Mouse (Mus musculus) hindbrain, embryonic 12.5 days (tissue): ENCODE data around the gene Pde4d. TPM values are rescaled to one million over a fixed set of nuclear protein-coding genes. Genes with fewer than 3 reads are reported as not detected.

Experiments used
- ATAC-seq: fragments of 200-750 bp; cut with Nextera tagmentation; 2 replicates; pipeline ENCODE4 v1.8.0; 2017; ENCODE audit warnings: moderate TSS enrichment; ENCODE audit not compliant: low FRiP score
- H3K27ac ChIP-seq: fragments of 300-500 bp; sonication (generic); 2 replicates; pipeline ENCODE4 v1.5.1; 2016; ENCODE audit warnings: mild to moderate bottlenecking
- H3K27me3 ChIP-seq: fragments of 300-500 bp; sonication (generic); 2 replicates; pipeline ENCODE4 v1.6.1; 2016; ENCODE audit warnings: mild to moderate bottlenecking
- H3K36me3 ChIP-seq: fragments of 300-500 bp; sonication (generic); 2 replicates; pipeline ENCODE4 v1.6.1; 2016; ENCODE audit warnings: mild to moderate bottlenecking
- H3K4me1 ChIP-seq: fragments of 300-500 bp; sonication (generic); 2 replicates; pipeline ENCODE4 v1.6.1; 2016
- H3K4me2 ChIP-seq: fragments of 300-500 bp; sonication (generic); replicated peaks from 2 replicates; pipeline ENCODE4 v1.6.1; 2016; ENCODE audit warnings: mild to moderate bottlenecking
- H3K4me3 ChIP-seq: fragments of 300-500 bp; sonication (generic); 2 replicates; pipeline ENCODE4 v1.5.1; 2016; ENCODE audit warnings: mild to moderate bottlenecking
- H3K9ac ChIP-seq: fragments of 300-500 bp; sonication (generic); 2 replicates; pipeline ENCODE4 v1.6.1; 2016; ENCODE audit warnings: mild to moderate bottlenecking, moderate library complexity
- H3K9me3 ChIP-seq: fragments of 300-500 bp; sonication (generic); replicated peaks from 2 replicates; pipeline ENCODE4 v1.6.1; 2016; ENCODE audit warnings: mild to moderate bottlenecking
- WGBS: fragments of 180-500 bp; shearing (Covaris S2); methylation state at CpG from one replicate; pipeline ENCODE4 v1.1.7; 2016; 5-methylcytosine and 5-hydroxymethylcytosine counted together
- polyA plus RNA-seq: library from polyadenylated mRNA; unstranded; fragments of >200 nt; fragmentation: Nextera tagmentation; extraction: Ambion mirVana; gene quantifications from 2 replicates; pipeline ENCODE4 v1.2.1, GENCODE M21; 2016

The Pde4d gene
- polyA plus RNA-seq, 1 experiment from 2014 or later: 20.6 TPM

DNA sequence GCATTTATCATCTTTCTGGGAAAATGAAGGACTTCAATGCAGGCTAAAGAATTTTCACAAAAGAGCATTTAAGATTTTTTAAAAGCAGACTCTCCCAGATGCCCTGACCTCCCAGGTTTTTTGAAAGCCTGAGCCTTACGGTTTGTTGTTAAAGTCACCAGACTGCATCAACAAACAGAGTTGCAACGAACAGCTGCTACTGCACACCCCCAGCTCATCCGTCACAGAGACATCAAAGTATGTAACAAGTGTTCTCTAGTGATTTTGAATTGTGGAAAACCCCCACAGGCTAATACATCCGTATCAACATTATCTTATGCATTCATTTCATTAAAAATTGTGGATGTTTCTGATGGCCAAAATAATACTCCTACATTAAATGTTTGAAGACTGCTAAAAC, 841.2 kb downstream of the Pde4d start:
- Histone ChIP-seq H3K4me1 (no peaks in the 10 kb centered on the region), H3K4me2 (no peak overlapping the region), H3K4me3 (no peak overlapping the region), H3K9ac (no peak overlapping the region), H3K27ac (no peak overlapping the region), H3K36me3 (no peaks in the 10 kb centered on the region), H3K9me3 (no peaks in the 10 kb centered on the region), H3K27me3 (no peaks in the 10 kb centered on the region)
- 25% methylated on average over 4 of the region's 4 CpGs for WGBS
- ATAC-seq: no peak

DNA sequence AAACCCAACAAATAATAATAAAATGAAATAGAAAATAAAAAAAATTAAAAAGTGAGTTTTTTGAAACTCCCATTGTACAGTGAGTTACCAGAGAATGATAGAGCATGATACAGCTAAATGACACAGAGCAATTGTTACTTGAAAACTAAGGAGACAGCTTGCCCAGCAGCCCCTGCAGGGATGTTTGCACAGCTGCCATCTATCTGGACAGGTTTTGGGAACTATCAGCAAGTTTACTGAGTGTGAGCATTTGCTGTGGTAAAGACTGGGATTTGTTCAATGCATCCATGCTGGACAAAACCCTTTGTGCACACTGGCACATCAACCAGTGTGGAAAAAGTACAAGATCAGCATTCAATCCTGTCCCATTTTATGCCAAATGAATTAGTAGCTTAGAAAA, 843.3 kb downstream of the Pde4d start:
- H3K9ac ChIP-seq: no peak overlapping the region
- H3K36me3 ChIP-seq: no peaks in the 10 kb centered on the region
- no peaks in the 10 kb centered on the region for H3K4me1 ChIP-seq
- H3K27me3 ChIP-seq: no peaks in the 10 kb centered on the region
- ATAC-seq: no peak
- H3K27ac ChIP-seq: no peak overlapping the region
- no peaks in the 10 kb centered on the region for H3K9me3 ChIP-seq
- H3K4me3 ChIP-seq: no peak overlapping the region
- H3K4me2 ChIP-seq: no peak overlapping the region

DNA sequence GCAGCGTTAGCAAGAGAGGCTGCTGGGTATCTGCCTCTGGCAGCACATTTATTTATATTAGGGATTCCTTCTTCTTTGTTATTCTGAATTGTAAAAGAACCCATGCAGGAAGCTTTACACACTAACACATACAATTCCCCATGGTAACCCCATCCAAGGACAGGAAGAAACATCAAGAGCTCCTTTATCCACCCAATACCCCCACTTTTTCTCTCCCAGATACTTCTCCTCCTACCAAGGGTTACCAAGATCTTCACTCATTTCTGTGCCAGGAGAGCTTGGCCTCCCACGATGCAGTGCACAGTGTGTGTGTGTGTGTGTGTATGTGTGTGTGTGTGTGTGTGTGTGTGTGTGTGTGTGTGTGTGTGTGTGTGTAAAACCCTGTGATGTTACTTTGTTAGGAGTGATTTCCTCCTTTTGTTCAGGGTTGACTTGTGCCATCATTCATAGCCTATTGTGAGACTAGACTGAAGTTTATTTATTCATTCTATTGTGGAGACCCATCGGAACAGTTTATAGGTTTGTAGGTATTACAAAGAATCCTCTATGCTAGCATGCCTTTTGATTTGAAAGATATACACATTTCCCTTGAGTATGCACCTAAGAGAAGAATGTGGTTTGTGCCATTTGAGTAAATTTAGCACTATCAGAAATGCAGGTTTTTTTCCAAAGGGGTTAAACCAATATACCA, 846.7 kb downstream of the Pde4d start:
- Histone ChIP-seq H3K36me3 (no peaks in the 10 kb centered on the region), H3K4me2 (no peak overlapping the region), H3K4me1 (no peaks in the 10 kb centered on the region), H3K4me3 (no peak overlapping the region), H3K27ac (no peak overlapping the region), H3K27me3 (no peaks in the 10 kb centered on the region), H3K9ac (no peak overlapping the region), H3K9me3 (no peaks in the 10 kb centered on the region)
- 28% methylated on average over 3 of the region's 3 CpGs for WGBS
- ATAC-seq: no peak

DNA sequence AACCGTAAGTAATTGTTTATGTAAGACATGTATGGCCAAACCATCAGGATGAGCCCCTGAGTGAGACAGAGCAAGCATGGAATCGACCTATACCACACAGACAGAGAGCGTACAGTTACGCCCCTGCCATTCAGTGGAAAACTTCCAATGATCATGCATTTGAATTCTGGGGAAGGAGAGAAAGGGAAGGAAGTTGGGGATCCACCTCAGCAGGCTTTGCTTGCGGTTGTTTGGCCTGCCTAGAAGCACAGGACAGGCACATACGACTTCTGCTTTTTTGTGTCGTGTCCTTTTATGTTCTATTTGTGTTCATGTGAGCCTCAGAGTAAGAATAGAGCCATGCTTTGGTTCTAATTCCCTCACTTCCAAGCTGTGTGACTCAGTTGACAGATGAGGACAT, 849.1 kb downstream of the Pde4d start:
- H3K9me3 ChIP-seq: no peaks in the 10 kb centered on the region
- H3K4me1 ChIP-seq: no peaks in the 10 kb centered on the region
- WGBS: 86% methylated on average over 7 of the region's 7 CpGs
- no peak for ATAC-seq
- no peaks in the 10 kb centered on the region for H3K36me3 ChIP-seq
- no peak overlapping the region for H3K27ac ChIP-seq
- H3K4me3 ChIP-seq: no peak overlapping the region
- no peak overlapping the region for H3K9ac ChIP-seq
- H3K4me2 ChIP-seq: no peak overlapping the region
- no peaks in the 10 kb centered on the region for H3K27me3 ChIP-seq

GRCm38 (mm10) chr13:109299511-109300250, 849.9 kb downstream of the Pde4d start:
- H3K36me3 ChIP-seq: no peaks in the 10 kb centered on the region
- 87% methylated on average over 12 of the region's 12 CpGs for WGBS
- H3K4me3 ChIP-seq: no peak overlapping the region
- no peak overlapping the region for H3K4me2 ChIP-seq
- no peaks in the 10 kb centered on the region for H3K4me1 ChIP-seq
- no peak overlapping the region for H3K27ac ChIP-seq
- H3K9ac ChIP-seq: no peak overlapping the region
- no peaks in the 10 kb centered on the region for H3K27me3 ChIP-seq
- no peaks in the 10 kb centered on the region for H3K9me3 ChIP-seq
- no peak for ATAC-seq

- Histone ChIP-seq H3K27me3 (no peaks in the 10 kb centered on the region), H3K4me3 (no peak overlapping the region), H3K9me3 (no peaks in the 10 kb centered on the region), H3K9ac (no peak overlapping the region), H3K36me3 (no peaks in the 10 kb centered on the region), H3K4me1 (no peaks in the 10 kb centered on the region), H3K4me2 (no peak overlapping the region), H3K27ac (no peak overlapping the region)
- ATAC-seq: no peak
- WGBS: 50% methylated on average over 7 of the region's 7 CpGs
These were observed 862.8 kb downstream of the Pde4d start for GRCm38 (mm10) chr13:109312542-109312941.

GRCm38 (mm10) chr13:109315608-109316007, 865.9 kb downstream of the Pde4d start:
- no peak for ATAC-seq
- Histone ChIP-seq H3K9ac (no peak overlapping the region), H3K4me1 (no peaks in the 10 kb centered on the region), H3K9me3 (no peaks in the 10 kb centered on the region), H3K4me2 (no peak overlapping the region), H3K27me3 (no peaks in the 10 kb centered on the region), H3K27ac (no peak overlapping the region), H3K4me3 (no peak overlapping the region), H3K36me3 (no peaks in the 10 kb centered on the region)
- 84% methylated on average over 9 of the region's 9 CpGs for WGBS

DNA sequence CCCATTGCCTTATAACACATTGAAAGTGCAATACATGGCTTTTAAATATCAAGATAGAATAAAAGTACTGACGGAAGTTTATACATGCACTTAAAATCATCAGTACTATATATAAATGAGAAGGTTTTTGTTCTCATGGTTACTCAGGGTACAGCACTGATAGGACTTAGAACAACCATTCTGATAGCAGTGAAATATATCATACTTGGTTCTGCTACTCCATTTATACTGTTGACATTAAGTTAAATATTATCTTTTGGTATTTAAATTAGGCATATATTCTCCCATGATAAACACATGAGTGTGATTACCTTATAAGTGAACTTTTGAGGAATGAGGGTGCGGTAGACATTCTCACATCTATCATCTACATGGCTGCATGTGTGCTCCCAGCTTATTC, 867.9 kb downstream of the Pde4d start:
- Histone ChIP-seq H3K9me3 (no peaks in the 10 kb centered on the region), H3K9ac (no peak overlapping the region), H3K27ac (no peak overlapping the region), H3K36me3 (no peaks in the 10 kb centered on the region), H3K4me3 (no peak overlapping the region), H3K27me3 (no peaks in the 10 kb centered on the region), H3K4me2 (no peak overlapping the region), H3K4me1 (no peaks in the 10 kb centered on the region)
- ATAC-seq: no peak
- 92% methylated on average over 2 of the region's 2 CpGs for WGBS

GRCm38 (mm10) chr13:109318434-109318998, 868.8 kb downstream of the Pde4d start:
- WGBS: 79% methylated on average over 3 of the region's 3 CpGs
- H3K27ac ChIP-seq: no peak overlapping the region
- H3K36me3 ChIP-seq: no peaks in the 10 kb centered on the region
- no peak for ATAC-seq
- no peaks in the 10 kb centered on the region for H3K9me3 ChIP-seq
- no peak overlapping the region for H3K9ac ChIP-seq
- no peak overlapping the region for H3K4me3 ChIP-seq
- no peaks in the 10 kb centered on the region for H3K27me3 ChIP-seq
- H3K4me1 ChIP-seq: peaks cover 5% of the 10 kb centered on the region; the same call in 1 of the 2 replicates
- no peak overlapping the region for H3K4me2 ChIP-seq

- Histone ChIP-seq H3K4me2 (no peak overlapping the region), H3K9ac (no peak overlapping the region), H3K9me3 (no peaks in the 10 kb centered on the region), H3K4me1 (peaks cover 8% of the 10 kb centered on the region; the same call in 1 of the 2 replicates), H3K36me3 (no peaks in the 10 kb centered on the region), H3K27me3 (no peaks in the 10 kb centered on the region), H3K4me3 (no peak overlapping the region), H3K27ac (no peak overlapping the region)
- 87% methylated on average over 5 of the region's 5 CpGs for WGBS
- ATAC-seq: no peak
These were observed 876.3 kb downstream of the Pde4d start for GRCm38 (mm10) chr13:109326061-109326460.

GRCm38 (mm10) chr13:109331563-109331962, 881.8 kb downstream of the Pde4d start:
- H3K4me3 ChIP-seq: no peak overlapping the region
- H3K4me1 ChIP-seq: 0 out of 2 replicates have a peak, but pooled peaks cover 3% of the 10 kb centered on the region
- H3K27ac ChIP-seq: no peak overlapping the region
- no peak for ATAC-seq
- H3K4me2 ChIP-seq: no peak overlapping the region
- no peaks in the 10 kb centered on the region for H3K27me3 ChIP-seq
- H3K9ac ChIP-seq: no peak overlapping the region
- no peaks in the 10 kb centered on the region for H3K36me3 ChIP-seq
- WGBS: 63% methylated on average over 1 of the region's 1 CpGs
- no peaks in the 10 kb centered on the region for H3K9me3 ChIP-seq

- Histone ChIP-seq H3K4me3 (no peak overlapping the region), H3K4me1 (0 out of 2 replicates have a peak, but pooled peaks cover 3% of the 10 kb centered on the region), H3K27me3 (no peaks in the 10 kb centered on the region), H3K9ac (no peak overlapping the region), H3K4me2 (no peak overlapping the region), H3K9me3 (no peaks in the 10 kb centered on the region), H3K36me3 (no peaks in the 10 kb centered on the region), H3K27ac (no peak overlapping the region)
- no peak for ATAC-seq
- 57% methylated on average over 3 of the region's 3 CpGs for WGBS
These were observed 892.2 kb downstream of the Pde4d start for GRCm38 (mm10) chr13:109341902-109342301.
